Mouse (Mus musculus) mouse trophoblast stem cell (cell line): ENCODE data around the gene Olfr135.

Source experiments
- in situ Hi-C, 2 experiments: fragments of 300-500 bp; cut with MseI, MboI; formaldehyde crosslinking; loops; 2 replicates in 1 of 2; 3 replicates in 1 of 2; pipeline ENCODE4 v1.15.1; 2025

Olfr135 gene

GRCm38 (mm10) chr17:38204035-38204434 is at the start of gene Olfr135:
Gene Olfr135 (plus strand): TSS chr17:38204335.
- in situ Hi-C loops: no loop called here

DNA sequence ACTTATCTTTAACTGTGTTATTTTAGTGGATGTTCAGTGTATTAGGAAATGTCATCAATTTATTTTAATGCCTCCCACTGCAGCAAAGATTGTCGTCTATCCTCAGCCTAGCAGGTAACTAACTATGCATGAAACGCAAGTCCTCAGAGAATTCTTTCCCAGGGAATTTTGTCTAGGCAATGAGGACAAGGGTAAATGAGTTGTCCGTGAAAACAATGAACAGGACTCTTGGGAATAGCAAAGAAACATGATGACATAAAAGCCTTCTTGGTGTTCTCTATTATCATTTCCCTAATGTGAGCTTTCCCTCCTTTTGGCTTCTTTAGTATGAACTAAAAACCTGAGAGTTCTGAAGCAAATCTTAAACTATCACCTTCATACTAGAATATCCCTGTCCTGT is 33.0 kb upstream of the Olfr135 start, which contains the start of gene Olfr134:
Gene Olfr134 (plus strand): TSS at position 301 of the 400 bp plus-strand sequence.
- in situ Hi-C loops: no loop called here
